Mouse (Mus musculus) megakaryocyte-erythroid progenitor cell, adult 5-6 weeks (primary cell): ENCODE data around the gene Ccnt2. TPM values are rescaled to one million over a fixed set of nuclear protein-coding genes. Genes with fewer than 3 reads are reported as not detected.
"Not testable (repeated sequence)": the region's sequence is repeated elsewhere in the genome, so short reads cannot be mapped to it uniquely, and the experiment has no call there.

Experiments used
- ATAC-seq: replicated peaks from 2 replicates; pipeline ENCODE4 v1.8.0; 2016; ENCODE audit warnings: mild to moderate bottlenecking, inconsistent platforms; ENCODE audit not compliant: severe bottlenecking, poor library complexity, low FRiP score, low TSS enrichment
- total RNA-seq, 2 experiments: library from RNA; stranded (forward) in 1 of 2; stranded (reverse) in 1 of 2; fragments of 200-1000, 215-1000 nt in 1 of 2; fragments of >200 nt in 1 of 2; fragmentation: Nextera tagmentation in 1 of 2; gene quantifications; 2 replicates each; pipeline ENCODE4 v1.2.3; 2014 to 2017

Gene Ccnt2
- total RNA-seq (2014; fragmentation: Nextera tagmentation) (68.8 and 93.0 TPM in 2 replicates), total RNA-seq (2017) (36.9 and 68.9 TPM in 2 replicates)

- ATAC-seq: peak; percentile 97
Observed at GRCm38 (mm10) chr1:127773803-127774500, at the start of gene Ccnt2. Ccnt2 (plus strand) TSS chr1:127774164.

GRCm38 (mm10) chr1:127729096-127729495 is 44.9 kb upstream of the Ccnt2 start, which contains the start of gene Acmsd:
Acmsd (plus strand) TSS chr1:127729413.
- ATAC-seq: no peak

GRCm38 (mm10) chr1:127731086-127731485 is 42.9 kb upstream of the Ccnt2 start:
- no peak for ATAC-seq

- ATAC-seq: no peak
Observed at GRCm38 (mm10) chr1:127732435-127732834, 41.5 kb upstream of the Ccnt2 start.

GRCm38 (mm10) chr1:127732841-127733240 is 41.1 kb upstream of the Ccnt2 start:
- no peak for ATAC-seq

- no peak for ATAC-seq
Observed at GRCm38 (mm10) chr1:127735356-127735755, 38.6 kb upstream of the Ccnt2 start.

GRCm38 (mm10) chr1:127750401-127751102 is 23.4 kb upstream of the Ccnt2 start:
- ATAC-seq: no peak

GRCm38 (mm10) chr1:127755806-127756205 is 18.2 kb upstream of the Ccnt2 start:
- peak; percentile 5; the same call in 1 of the 2 replicates for ATAC-seq

GRCm38 (mm10) chr1:127756331-127757163 is 17.4 kb upstream of the Ccnt2 start:
- peak; percentile 97 for ATAC-seq

- ATAC-seq: not testable (repeated sequence)
Observed at GRCm38 (mm10) chr1:127757164-127757545, 16.8 kb upstream of the Ccnt2 start.

GRCm38 (mm10) chr1:127765468-127765867 is 8.5 kb upstream of the Ccnt2 start:
- ATAC-seq: peak; percentile 77

GRCm38 (mm10) chr1:127766741-127767140 is 7.2 kb upstream of the Ccnt2 start:
- no peak for ATAC-seq

GRCm38 (mm10) chr1:127773198-127773802 is 664 bp upstream of the Ccnt2 start:
- peak; percentile 17; the same call in 1 of the 2 replicates for ATAC-seq

- ATAC-seq: peak; percentile 7
Observed at GRCm38 (mm10) chr1:127774501-127774880, 527 bp downstream of the Ccnt2 start.

GRCm38 (mm10) chr1:127775206-127775720 is 1.3 kb downstream of the Ccnt2 start:
- no peak for ATAC-seq

- ATAC-seq: no peak
Observed at GRCm38 (mm10) chr1:127776246-127776645, 2.3 kb downstream of the Ccnt2 start.

- ATAC-seq: no peak
Observed at GRCm38 (mm10) chr1:127778611-127779010, 4.6 kb downstream of the Ccnt2 start.

- peak; percentile 33; the same call in 1 of the 2 replicates for ATAC-seq
Observed at GRCm38 (mm10) chr1:127780142-127780541, 6.2 kb downstream of the Ccnt2 start.

- no peak for ATAC-seq
Observed at GRCm38 (mm10) chr1:127780849-127781248, 6.9 kb downstream of the Ccnt2 start.
